Mouse (Mus musculus) hindbrain, embryonic 11.5 days (tissue): Measurements from ENCODE around the gene Nsd1. TPM values are rescaled to one million over a fixed set of nuclear protein-coding genes. Genes with fewer than 3 reads are reported as not detected.

Experiments used
- ATAC-seq: fragments of 200-750 bp; cut with Nextera tagmentation; 2 replicates; pipeline ENCODE4 v1.8.0; 2017; ENCODE audit warnings: mild to moderate bottlenecking, moderate TSS enrichment, moderate library complexity; ENCODE audit not compliant: low FRiP score
- DNase-seq: peaks from one replicate; pipeline ENCODE4 v3.0.0-alpha.2; 2015; ENCODE audit warnings: low spot score
- H3K27ac ChIP-seq: fragments of 300-500 bp; sonication (generic); 2 replicates; pipeline ENCODE4 v1.5.1; 2014; ENCODE audit warnings: mild to moderate bottlenecking, low read depth, low read length
- H3K27me3 ChIP-seq: fragments of 300-500 bp; sonication (generic); 2 replicates; pipeline ENCODE4 v1.6.1; 2014; ENCODE audit warnings: mild to moderate bottlenecking, low read length, moderate library complexity, mixed read lengths; ENCODE audit not compliant: control insufficient read depth, insufficient read depth
- H3K36me3 ChIP-seq: fragments of 300-500 bp; sonication (generic); 2 replicates; pipeline ENCODE4 v1.6.1; 2014; ENCODE audit warnings: mild to moderate bottlenecking, low read length, moderate library complexity, mixed read lengths; ENCODE audit not compliant: control insufficient read depth, insufficient read depth
- H3K4me1 ChIP-seq: fragments of 300-500 bp; sonication (generic); replicated peaks from 2 replicates; pipeline ENCODE4 v1.6.1; 2014; ENCODE audit warnings: low read length, mixed read lengths; ENCODE audit not compliant: control insufficient read depth, insufficient read depth
- H3K4me2 ChIP-seq: fragments of 300-500 bp; sonication (generic); replicated peaks from 2 replicates; pipeline ENCODE4 v1.6.1; 2014; ENCODE audit warnings: mild to moderate bottlenecking, low read depth, low read length
- H3K4me3 ChIP-seq: fragments of 300-500 bp; sonication (generic); 2 replicates; pipeline ENCODE4 v1.5.1; 2014; ENCODE audit warnings: low read depth, low read length
- H3K9ac ChIP-seq: fragments of 300-500 bp; sonication (generic); 2 replicates; pipeline ENCODE4 v1.6.1; 2014; ENCODE audit warnings: low read depth, low read length
- H3K9me3 ChIP-seq: fragments of 300-500 bp; sonication (generic); 2 replicates; pipeline ENCODE4 v1.6.1; 2016; ENCODE audit warnings: low read length; ENCODE audit not compliant: control insufficient read depth
- WGBS: fragments of 180-500 bp; shearing (Covaris S2); extraction: QIAGEN DNeasy Blood & Tissue Kit; methylation state at CpG from one replicate; pipeline ENCODE4 v1.1.7; 2014; 5-methylcytosine and 5-hydroxymethylcytosine counted together
- polyA plus RNA-seq: library from polyadenylated mRNA; unstranded; fragments of >200 nt; fragmentation: Nextera tagmentation; extraction: Ambion mirVana; gene quantifications from 2 replicates; pipeline ENCODE4 v1.2.1, GENCODE M21; 2014

The Nsd1 gene
- 64.5 and 108 TPM in 2 replicates for polyA plus RNA-seq

- DNase-seq (no peak), ATAC-seq (peak; percentile 18; the same call in 1 of the 2 replicates)
- H3K4me2 ChIP-seq = peak within 1 kb of the TSS; percentile 88
- no peaks in the 10 kb centered on the region for H3K27me3 ChIP-seq
- H3K36me3 ChIP-seq = no peaks in the 10 kb centered on the region
- 18% methylated on average over 29 of the region's 31 CpGs for WGBS
- peak within 1 kb of the TSS; percentile 96 for H3K9ac ChIP-seq
- H3K9me3 ChIP-seq = no peaks in the 10 kb centered on the region
- peak within 1 kb of the TSS; percentile 83 for H3K4me3 ChIP-seq
- peaks cover 8% of the 10 kb centered on the region for H3K4me1 ChIP-seq
- peak within 1 kb of the TSS; percentile 99 for H3K27ac ChIP-seq
Measured at GRCm38 (mm10) chr13:55209649-55210192, at the start of gene Nsd1. Gene Nsd1, plus strand, starts transcription at chr13:55209782.

- ATAC-seq = no peak
- Histone ChIP-seq H3K36me3 (no peaks in the 10 kb centered on the region), H3K4me2 (no peak overlapping the region), H3K9ac (no peak overlapping the region), H3K9me3 (no peaks in the 10 kb centered on the region), H3K4me3 (no peak overlapping the region), H3K27ac (no peak overlapping the region), H3K4me1 (no peaks in the 10 kb centered on the region), H3K27me3 (no peaks in the 10 kb centered on the region)
- 66% methylated on average over 7 of the region's 7 CpGs for WGBS
- DNase-seq = no peak
Measured at GRCm38 (mm10) chr13:55162365-55162764, 47.2 kb upstream of the Nsd1 start.

DNA sequence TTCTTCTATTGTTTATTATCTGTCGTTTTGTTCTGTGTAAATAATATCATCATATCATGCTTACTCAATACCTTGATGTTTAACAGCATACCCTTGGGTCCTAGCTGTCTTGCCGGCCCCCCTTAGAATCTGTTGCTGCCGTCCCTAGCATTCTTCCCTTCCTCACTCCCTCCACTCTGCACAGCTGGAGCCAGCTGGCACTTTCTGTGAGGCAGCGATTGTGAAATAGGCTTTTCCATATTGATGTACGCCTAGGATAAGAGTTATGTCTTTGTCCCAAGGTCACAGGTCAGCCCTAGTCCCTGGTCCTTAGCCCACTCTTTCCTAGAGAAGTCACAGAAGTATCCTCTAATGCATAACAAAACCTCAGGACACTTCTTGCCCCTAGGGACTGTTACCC lies 46.0 kb upstream of the Nsd1 start:
- no peak for ATAC-seq
- DNase-seq = no peak
- 60% methylated on average over 5 of the region's 5 CpGs for WGBS

GRCm38 (mm10) chr13:55165831-55166339 lies 43.7 kb upstream of the Nsd1 start:
- 92% methylated on average over 16 of the region's 16 CpGs for WGBS
- ATAC-seq (no peak), DNase-seq (no peak)
- Histone ChIP-seq H3K4me1 (0 out of 2 replicates have a peak, but pooled peaks cover 10% of the 10 kb centered on the region), H3K27me3 (no peaks in the 10 kb centered on the region), H3K36me3 (no peaks in the 10 kb centered on the region), H3K9me3 (no peaks in the 10 kb centered on the region), H3K4me2 (no peak overlapping the region), H3K27ac (no peak overlapping the region), H3K9ac (no peak overlapping the region), H3K4me3 (no peak overlapping the region)

More for the DNA sequence above, 46.0 kb upstream of the Nsd1 start:
- no peak overlapping the region for H3K4me3 ChIP-seq
- H3K27ac ChIP-seq = no peak overlapping the region
- H3K4me1 ChIP-seq = 0 out of 2 replicates have a peak, but pooled peaks cover 3% of the 10 kb centered on the region
- no peak overlapping the region for H3K9ac ChIP-seq
- no peaks in the 10 kb centered on the region for H3K9me3 ChIP-seq
- no peaks in the 10 kb centered on the region for H3K36me3 ChIP-seq
- H3K27me3 ChIP-seq = no peaks in the 10 kb centered on the region
- no peak overlapping the region for H3K4me2 ChIP-seq

- no peak overlapping the region for H3K27ac ChIP-seq
Measured at GRCm38 (mm10) chr13:55166806-55167725, 42.5 kb upstream of the Nsd1 start.

DNA sequence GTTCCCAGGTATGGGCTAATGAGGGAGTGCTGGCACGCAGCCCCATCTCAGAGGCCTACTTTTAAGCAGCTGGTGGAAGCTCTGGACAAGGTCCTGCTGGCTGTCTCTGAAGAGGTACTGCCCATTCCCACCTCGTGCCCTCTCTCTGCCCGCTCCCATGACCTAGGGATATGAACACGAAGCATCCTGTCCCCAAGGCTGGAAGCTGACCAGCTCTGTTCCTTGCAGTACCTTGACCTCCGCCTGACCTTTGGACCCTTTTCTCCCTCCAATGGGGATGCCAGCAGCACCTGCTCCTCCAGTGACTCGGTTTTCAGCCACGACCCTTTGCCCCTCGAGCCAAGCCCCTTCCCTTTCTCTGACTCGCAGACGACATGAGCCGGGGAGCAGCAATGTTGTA lies 41.8 kb upstream of the Nsd1 start:
- ATAC-seq (no peak), DNase-seq (no peak)
- H3K4me3 ChIP-seq = no peak overlapping the region
- H3K36me3 ChIP-seq = no peaks in the 10 kb centered on the region
- peaks cover 24% of the 10 kb centered on the region for H3K4me1 ChIP-seq
- no peak overlapping the region for H3K4me2 ChIP-seq
- no peaks in the 10 kb centered on the region for H3K9me3 ChIP-seq
- WGBS = 73% methylated on average over 11 of the region's 11 CpGs
- no peak overlapping the region for H3K27ac ChIP-seq
- no peak overlapping the region for H3K9ac ChIP-seq
- no peaks in the 10 kb centered on the region for H3K27me3 ChIP-seq

More at GRCm38 (mm10) chr13:55166806-55167725, 42.5 kb upstream of the Nsd1 start:
- ATAC-seq = no peak
- H3K4me3 ChIP-seq = no peak overlapping the region
- no peaks in the 10 kb centered on the region for H3K9me3 ChIP-seq
- WGBS = 90% methylated on average over 32 of the region's 32 CpGs
- no peaks in the 10 kb centered on the region for H3K36me3 ChIP-seq
- H3K27me3 ChIP-seq = no peaks in the 10 kb centered on the region
- H3K4me1 ChIP-seq = peaks cover 21% of the 10 kb centered on the region
- no peak for DNase-seq
- H3K9ac ChIP-seq = no peak overlapping the region
- H3K4me2 ChIP-seq = no peak overlapping the region

DNA sequence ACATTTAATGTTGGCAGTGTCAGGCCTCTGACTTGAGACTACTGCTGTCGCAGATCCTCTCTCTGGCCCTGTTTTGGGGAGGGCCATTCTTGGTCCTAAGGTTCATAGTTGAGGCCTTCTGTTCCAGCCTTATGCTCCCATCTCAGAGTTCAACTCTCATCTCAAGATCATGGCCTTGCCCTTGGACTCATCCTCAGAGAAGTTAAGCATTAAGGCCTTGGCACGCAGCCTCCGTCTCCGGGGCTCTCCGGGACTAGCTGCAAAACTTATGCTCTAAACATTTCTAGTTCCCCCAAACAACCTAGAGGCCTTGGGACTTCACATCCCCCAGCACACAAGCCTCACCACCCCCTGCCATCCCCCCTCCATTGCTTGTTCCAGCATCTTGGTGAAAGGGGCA lies 41.3 kb upstream of the Nsd1 start:
- H3K27me3 ChIP-seq = no peaks in the 10 kb centered on the region
- peaks cover 24% of the 10 kb centered on the region for H3K4me1 ChIP-seq
- DNase-seq (no peak), ATAC-seq (no peak)
- no peak overlapping the region for H3K4me2 ChIP-seq
- no peak overlapping the region for H3K4me3 ChIP-seq
- 95% methylated on average over 5 of the region's 5 CpGs for WGBS
- H3K36me3 ChIP-seq = no peaks in the 10 kb centered on the region
- H3K27ac ChIP-seq = no peak overlapping the region
- H3K9ac ChIP-seq = no peak overlapping the region
- no peaks in the 10 kb centered on the region for H3K9me3 ChIP-seq

- Histone ChIP-seq H3K27me3 (no peaks in the 10 kb centered on the region), H3K4me2 (no peak overlapping the region), H3K9ac (no peak overlapping the region), H3K36me3 (no peaks in the 10 kb centered on the region), H3K4me1 (peaks cover 24% of the 10 kb centered on the region), H3K27ac (peak overlapping the region; percentile 58), H3K4me3 (no peak overlapping the region), H3K9me3 (no peaks in the 10 kb centered on the region)
- DNase-seq (peak; percentile 52), ATAC-seq (peak; percentile 82)
- WGBS = 51% methylated on average over 13 of the region's 13 CpGs
Measured at GRCm38 (mm10) chr13:55168958-55169369, 40.6 kb upstream of the Nsd1 start.
